Mouse (Mus musculus): ENCODE measurements around the gene Ifit1bl1. TPM values are rescaled to one million over a fixed set of nuclear protein-coding genes. Genes with fewer than 3 reads are reported as not detected.
A peak's percentile ranks its signal among the peaks of the same experiment; 100 is the strongest.
"Not testable (repeated sequence)": the region's sequence is repeated elsewhere in the genome, so short reads cannot be mapped to it uniquely, and the experiment has no call there.

Gene Ifit1bl1
- polyA plus RNA-seq, 1 experiment from 2014 or later = 8.8 TPM

GRCm38 (mm10) chr19:34585740-34586458, 15.9 kb downstream of the Ifit1bl1 start:
- H3K36me3 ChIP-seq (ENCODE audit: control insufficient read depth, insufficient read depth, low read length); H3K4me1 ChIP-seq (replicated peaks; ENCODE audit: control insufficient read depth, insufficient read depth); H3K27me3 ChIP-seq (ENCODE audit: control insufficient read depth, insufficient read depth, low read length); H3K9ac ChIP-seq (ENCODE audit: low read length); H3K4me2 ChIP-seq (replicated peaks; ENCODE audit: low read depth); DNase-seq (ENCODE audit: low spot score); H3K27ac ChIP-seq (replicated peaks); H3K4me3 ChIP-seq (ENCODE audit: low read depth, low read length); H3K9me3 ChIP-seq (ENCODE audit: control insufficient read depth, low read length); ATAC-seq (ENCODE audit: low FRiP score, low TSS enrichment): not testable (repeated sequence)
- WGBS = 62% methylated on average over 5 of the region's 5 CpGs
- peak; percentile 27 for TF ChIP-seq CTCF (IDR thresholded peaks at IDR 0.05; ENCODE audit: low read depth)

GRCm38 (mm10) chr19:34583126-34583766, 18.5 kb downstream of the Ifit1bl1 start, which contains the start of gene Ifit3:
Gene Ifit3, plus strand, starts transcription at chr19:34583531.
- 38% methylated on average over 2 of the region's 2 CpGs for WGBS
- H3K4me3 ChIP-seq (ENCODE audit: low read depth, low read length) = not testable (repeated sequence)

GRCm38 (mm10) chr19:34582696-34583095, 19.1 kb downstream of the Ifit1bl1 start:
- 79% methylated on average over 2 of the region's 2 CpGs for whole genome bisulfite sequencing
- H3K4me3 ChIP-seq (ENCODE audit: low read depth, low read length); H3K27me3 ChIP-seq (ENCODE audit: control insufficient read depth, insufficient read depth, low read length); H3K36me3 ChIP-seq (ENCODE audit: control insufficient read depth, insufficient read depth, low read length); DNase-seq (ENCODE audit: low spot score); H3K27ac ChIP-seq (replicated peaks); H3K4me1 ChIP-seq (replicated peaks; ENCODE audit: control insufficient read depth, insufficient read depth); H3K4me2 ChIP-seq (replicated peaks; ENCODE audit: low read depth); H3K9ac ChIP-seq (ENCODE audit: low read length); H3K9me3 ChIP-seq (ENCODE audit: control insufficient read depth, low read length): not testable (repeated sequence)
- ATAC-seq (ENCODE audit: low FRiP score, low TSS enrichment) = peak; percentile 65

More at GRCm38 (mm10) chr19:34583126-34583766, 18.5 kb downstream of the Ifit1bl1 start, which contains the start of gene Ifit3:
- not testable (repeated sequence) for DNase-seq (ENCODE audit: low spot score); H3K4me2 ChIP-seq (replicated peaks; ENCODE audit: low read depth); H3K4me1 ChIP-seq (replicated peaks; ENCODE audit: control insufficient read depth, insufficient read depth); H3K27ac ChIP-seq (replicated peaks); H3K9me3 ChIP-seq (ENCODE audit: control insufficient read depth, low read length); H3K27me3 ChIP-seq (ENCODE audit: control insufficient read depth, insufficient read depth, low read length); H3K9ac ChIP-seq (ENCODE audit: low read length); H3K36me3 ChIP-seq (ENCODE audit: control insufficient read depth, insufficient read depth, low read length)
- ATAC-seq (ENCODE audit: low FRiP score, low TSS enrichment) = peak; percentile 84

- Histone ChIP-seq H3K27ac (replicated peaks) (no peak overlapping the region), H3K4me1 (replicated peaks; ENCODE audit: control insufficient read depth, insufficient read depth) (no peaks in the 10 kb centered on the region), H3K36me3 (ENCODE audit: control insufficient read depth, insufficient read depth, low read length) (no peaks in the 10 kb centered on the region), H3K4me3 (ENCODE audit: low read depth, low read length) (no peak overlapping the region), H3K27me3 (ENCODE audit: control insufficient read depth, insufficient read depth, low read length) (no peaks in the 10 kb centered on the region), H3K9me3 (ENCODE audit: control insufficient read depth, low read length) (no peaks in the 10 kb centered on the region), H3K4me2 (replicated peaks; ENCODE audit: low read depth) (no peak overlapping the region), H3K9ac (ENCODE audit: low read length) (no peak overlapping the region)
- WGBS = 69% methylated on average over 1 of the region's 1 CpGs
- TF ChIP-seq EP300 (optimal IDR thresholded peaks at IDR 0.05) (no peak), CTCF (IDR thresholded peaks at IDR 0.05; ENCODE audit: low read depth) (no peak)
- ATAC-seq (ENCODE audit: low FRiP score, low TSS enrichment) (no peak), DNase-seq (ENCODE audit: low spot score) (no peak)
Measured at GRCm38 (mm10) chr19:34577121-34577520, 24.6 kb downstream of the Ifit1bl1 start.

GRCm38 (mm10) chr19:34573650-34574049, 28.1 kb downstream of the Ifit1bl1 start:
- Histone ChIP-seq H3K9me3 (ENCODE audit: control insufficient read depth, low read length) (no peaks in the 10 kb centered on the region), H3K27me3 (ENCODE audit: control insufficient read depth, insufficient read depth, low read length) (no peaks in the 10 kb centered on the region), H3K4me2 (replicated peaks; ENCODE audit: low read depth) (no peak overlapping the region), H3K4me1 (replicated peaks; ENCODE audit: control insufficient read depth, insufficient read depth) (no peaks in the 10 kb centered on the region), H3K9ac (ENCODE audit: low read length) (no peak overlapping the region), H3K36me3 (ENCODE audit: control insufficient read depth, insufficient read depth, low read length) (no peaks in the 10 kb centered on the region), H3K4me3 (ENCODE audit: low read depth, low read length) (no peak overlapping the region), H3K27ac (replicated peaks) (no peak overlapping the region)
- TF ChIP-seq EP300 (optimal IDR thresholded peaks at IDR 0.05) (no peak), CTCF (IDR thresholded peaks at IDR 0.05; ENCODE audit: low read depth) (no peak)
- 94% methylated on average over 5 of the region's 5 CpGs for WGBS
- DNase-seq (ENCODE audit: low spot score) = no peak
- ATAC-seq (ENCODE audit: low FRiP score, low TSS enrichment) = no peak

- DNase-seq (ENCODE audit: low spot score) = no peak
Measured at GRCm38 (mm10) chr19:34571080-34571479, 30.7 kb downstream of the Ifit1bl1 start.

More at GRCm38 (mm10) chr19:34571080-34571479, 30.7 kb downstream of the Ifit1bl1 start:
- ATAC-seq (ENCODE audit: low FRiP score, low TSS enrichment) = no peak
- WGBS = 95% methylated on average over 1 of the region's 1 CpGs
- Histone ChIP-seq H3K9me3 (ENCODE audit: control insufficient read depth, low read length) (no peaks in the 10 kb centered on the region), H3K27ac (replicated peaks) (no peak overlapping the region), H3K36me3 (ENCODE audit: control insufficient read depth, insufficient read depth, low read length) (no peaks in the 10 kb centered on the region), H3K4me1 (replicated peaks; ENCODE audit: control insufficient read depth, insufficient read depth) (no peaks in the 10 kb centered on the region), H3K9ac (ENCODE audit: low read length) (no peak overlapping the region), H3K27me3 (ENCODE audit: control insufficient read depth, insufficient read depth, low read length) (no peaks in the 10 kb centered on the region), H3K4me2 (replicated peaks; ENCODE audit: low read depth) (no peak overlapping the region), H3K4me3 (ENCODE audit: low read depth, low read length) (no peak overlapping the region)
- TF ChIP-seq CTCF (IDR thresholded peaks at IDR 0.05; ENCODE audit: low read depth) = no peak
- no peak for TF ChIP-seq EP300 (optimal IDR thresholded peaks at IDR 0.05)
